Comparison of ENCODE assay signal across 8 mouse cellular contexts in the genomic region with DNA sequence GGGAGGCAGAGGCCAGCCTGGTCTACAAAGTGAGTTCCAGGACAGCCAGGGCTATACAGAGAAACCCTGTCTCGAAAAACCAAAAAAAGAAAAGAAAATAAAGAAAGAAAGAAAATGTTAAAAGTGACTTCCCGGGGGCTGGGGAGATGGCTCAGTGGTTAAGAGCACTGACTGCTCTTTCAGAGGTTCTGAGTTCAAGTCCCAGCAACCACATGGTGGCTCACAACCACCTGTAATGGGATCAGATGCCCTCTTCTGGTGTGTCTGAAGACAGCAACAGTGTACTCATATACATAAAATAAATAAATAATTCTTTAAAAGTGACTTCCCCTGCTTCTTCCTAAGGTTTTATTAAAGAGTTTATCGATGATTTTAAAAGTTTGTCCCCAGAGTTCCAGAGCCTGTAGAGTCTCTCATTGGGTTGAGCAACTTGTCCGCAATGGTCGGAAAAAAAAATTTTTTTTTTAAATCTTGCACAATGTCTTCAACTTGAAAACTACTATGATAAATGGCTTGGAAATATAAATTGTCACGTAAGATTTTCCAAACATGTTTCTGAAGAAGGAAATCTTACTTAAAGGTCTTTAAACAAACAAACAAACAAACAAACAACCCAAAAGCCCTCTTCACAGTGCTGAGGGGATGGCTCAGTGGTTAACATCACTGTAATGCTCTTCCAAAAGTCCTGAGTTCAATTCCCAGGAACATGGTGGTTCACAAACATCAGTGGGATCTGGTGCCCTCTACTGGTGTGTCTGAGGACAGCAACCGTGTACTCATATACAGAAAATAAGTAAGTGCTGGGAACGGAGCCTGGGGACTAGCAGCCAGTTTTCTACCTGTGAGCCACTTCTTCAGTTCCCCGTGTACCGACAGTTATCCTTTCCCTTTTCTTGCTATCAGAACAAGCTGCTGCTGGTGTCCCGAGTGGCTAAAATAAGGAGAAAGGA. TPM values are rescaled to one million over a fixed set of nuclear protein-coding genes. Genes with fewer than 3 reads are reported as not detected.
DNase-seq lines count a peak whose midpoint lies in the region; ATAC-seq lines count a peak whose summit lies in the region.

No protein-coding gene starts in this region.

- ATAC-seq in megakaryocyte, adult 5-6 weeks (ENCODE audit: poor library complexity, severe bottlenecking) = no peak
- no peak for ATAC-seq in heart, embryonic 15.5 days (replicated peaks; ENCODE audit: insufficient number of reproducible peaks, insufficient read depth, low FRiP score, low read depth)

- 62% methylated on average over 11 of the region's 11 CpGs for WGBS in heart, embryonic 15.5 days

- no peaks in the 10 kb centered on the region for H3K9me3 ChIP-seq in megakaryocyte, embryonic 14.5 days
- no peaks in the 10 kb centered on the region for H3K9me3 ChIP-seq in heart, embryonic 15.5 days (replicated peaks)

- peak overlapping the region; percentile 72; the same call in 1 of the 2 replicates for H3K27ac ChIP-seq in brown adipose tissue, adult 24 weeks (replicated peaks; ENCODE audit: low read depth, low read length)
- H3K27ac ChIP-seq in heart, embryonic 15.5 days = peak overlapping the region; percentile 77

- H3K4me1 ChIP-seq in megakaryocyte, embryonic 14.5 days = peaks cover 15% of the 10 kb centered on the region
- no peaks in the 10 kb centered on the region for H3K4me1 ChIP-seq in brown adipose tissue, adult 24 weeks (ENCODE audit: control insufficient read depth, insufficient read depth, insufficient read length, low read length)
- peaks cover 9% of the 10 kb centered on the region for H3K4me1 ChIP-seq in heart, embryonic 15.5 days (replicated peaks)

- peaks cover 11% of the 10 kb centered on the region for H3K36me3 ChIP-seq in megakaryocyte, embryonic 14.5 days (replicated peaks; ENCODE audit: low read length)
- H3K36me3 ChIP-seq in heart, embryonic 15.5 days = peaks cover 10% of the 10 kb centered on the region

- peak overlapping the region; percentile 63 for H3K4me2 ChIP-seq in heart, embryonic 15.5 days

- peak; percentile 32 for DNase-seq in liver
- peak; percentile 6 for DNase-seq in retina, postnatal 1 day
- DNase-seq in gastrocnemius, postnatal 25 days = no peak
- no peak for DNase-seq in right cerebral cortex, postnatal 14 days

- H3K27me3 ChIP-seq in megakaryocyte, embryonic 14.5 days (replicated peaks) = no peaks in the 10 kb centered on the region
- no peaks in the 10 kb centered on the region for H3K27me3 ChIP-seq in heart, embryonic 15.5 days

- H3K4me3 ChIP-seq in megakaryocyte, embryonic 14.5 days (replicated peaks) = peak overlapping the region; percentile 96
- H3K4me3 ChIP-seq in brown adipose tissue, adult 24 weeks (ENCODE audit: insufficient read depth, low read depth, low read length) = 0 out of 2 replicates have a peak overlapping the region, but pooled peaks have one; percentile 12
- peak overlapping the region; percentile 68 for H3K4me3 ChIP-seq in heart, embryonic 15.5 days

- no peak overlapping the region for H3K9ac ChIP-seq in heart, embryonic 15.5 days

RNA-seq across cellular contexts. Expression of a gene that starts 0.8 kb away (rescaled TPM):
- 0.69 TPM in 1 of 2 replicates, not detected in the other for polyA plus RNA-seq in megakaryocyte, embryonic 14.5 days (2012; ENCODE audit: insufficient read depth, low replicate concordance)
- total RNA-seq in megakaryocyte, adult 5-6 weeks (2015) = 52.6 and 58.1 TPM in 2 replicates
- 74.0 and 75.1 TPM in 2 replicates for total RNA-seq in megakaryocyte, adult 5-6 weeks (2017)
- 7.0 and 9.1 TPM in 2 replicates for polyA plus RNA-seq in brown adipose tissue, adult 24 weeks (2012; ENCODE audit: insufficient read depth, insufficient read length, missing spikeins)
- polyA plus RNA-seq in heart, embryonic 15.5 days (2015; fragmentation: Nextera tagmentation; extraction: Ambion mirVana) = 28.8 and 38.9 TPM in 2 replicates
- total RNA-seq in gastrocnemius, postnatal 25 days (2021) = 1 to 10 TPM; 4.3 to 4.4 TPM

RNA-seq across cellular contexts. Expression of a gene that starts 37.1 kb away (rescaled TPM):
- 3.8 TPM in 1 of 2 replicates, not detected in the other for polyA plus RNA-seq in megakaryocyte, embryonic 14.5 days (2012; ENCODE audit: insufficient read depth, low replicate concordance)
- total RNA-seq in megakaryocyte, adult 5-6 weeks (2015) = 76.7 and 81.9 TPM in 2 replicates
- total RNA-seq in megakaryocyte, adult 5-6 weeks (2017) = 71.7 and 77.0 TPM in 2 replicates
- 2.7 and 2.8 TPM in 2 replicates for polyA plus RNA-seq in brown adipose tissue, adult 24 weeks (2012; ENCODE audit: insufficient read depth, insufficient read length, missing spikeins)
- 3.6 and 3.8 TPM in 2 replicates for polyA plus RNA-seq in heart, embryonic 15.5 days (2015; fragmentation: Nextera tagmentation; extraction: Ambion mirVana)
- 1 to 10 TPM in 1 of 2 experiments, under 1 TPM in 1; 0.97 to 1.2 TPM for total RNA-seq in gastrocnemius, postnatal 25 days (2021)

RNA-seq across cellular contexts. Expression of a gene that starts 41.9 kb away (rescaled TPM):
- polyA plus RNA-seq in megakaryocyte, embryonic 14.5 days (2012; ENCODE audit: insufficient read depth, low replicate concordance) = 18.0 and 27.3 TPM in 2 replicates
- total RNA-seq in megakaryocyte, adult 5-6 weeks (2015) = 52.3 and 56.4 TPM in 2 replicates
- 55.9 and 56.6 TPM in 2 replicates for total RNA-seq in megakaryocyte, adult 5-6 weeks (2017)
- 13.9 and 21.8 TPM in 2 replicates for polyA plus RNA-seq in brown adipose tissue, adult 24 weeks (2012; ENCODE audit: insufficient read depth, insufficient read length, missing spikeins)
- polyA plus RNA-seq in heart, embryonic 15.5 days (2015; fragmentation: Nextera tagmentation; extraction: Ambion mirVana) = 50.8 and 64.1 TPM in 2 replicates
- total RNA-seq in gastrocnemius, postnatal 25 days (2021) = 10 to 100 TPM; 32.9 to 36.1 TPM

Comparison
In these comparisons a context has a peak if more than half of its experiments do, and no peak if none do; other contexts are left out.
1. H3K4me3 ChIP-seq: peak in every context shown above with its lines; median percentile 96 in megakaryocyte, embryonic 14.5 days; 68 in heart, embryonic 15.5 days; 12 in brown adipose tissue, adult 24 weeks.
2. DNase-seq: peak in liver (single experiment) and retina, postnatal 1 day (single experiment); none in gastrocnemius, postnatal 25 days (single experiment) and right cerebral cortex, postnatal 14 days (single experiment).